Mouse (Mus musculus): ENCODE measurements at regions not wholly inside any gene's neighbourhood (a gene's known extent, or its start where the extent isn't known, plus 50 kb on each side); places are given as distances from the start of the nearest gene placed in this dataset.
"Not testable (repeated sequence)": the region's sequence is repeated elsewhere in the genome, so short reads cannot be mapped to it uniquely, and the experiment has no call there.

GRCm38 (mm10) chr4:8462414-8462813 is 223.6 kb upstream of the Car8 start:
- not testable (repeated sequence) for DNase-seq

- DNase-seq, result no peak
Measured at GRCm38 (mm10) chr4:8454346-8454745, 215.5 kb upstream of the Car8 start.

- peak; percentile 78 to 80 for DNase-seq
Measured at GRCm38 (mm10) chr4:8432393-8432792, 193.6 kb upstream of the Car8 start.

- no peak for DNase-seq
Measured at GRCm38 (mm10) chr4:8431032-8431332, 192.1 kb upstream of the Car8 start.

GRCm38 (mm10) chr4:8430269-8431031 is 191.6 kb upstream of the Car8 start:
- DNase-seq, result peak; percentile 42 to 47

GRCm38 (mm10) chr4:8429771-8430170 is 190.9 kb upstream of the Car8 start:
- DNase-seq, result peak; percentile 22 to 24

- DNase-seq, result no peak
Measured at GRCm38 (mm10) chr4:8428629-8429523, 190.0 kb upstream of the Car8 start.

- DNase-seq, result no peak
Measured at GRCm38 (mm10) chr4:8427812-8428211, 189.0 kb upstream of the Car8 start.

GRCm38 (mm10) chr4:8423392-8424045 is 184.7 kb upstream of the Car8 start:
- DNase-seq, result no peak

- DNase-seq, result no peak
Measured at GRCm38 (mm10) chr4:8421285-8421684, 182.4 kb upstream of the Car8 start.

GRCm38 (mm10) chr4:8418374-8419031 is 179.7 kb upstream of the Car8 start:
- DNase-seq, result no peak

GRCm38 (mm10) chr4:8417821-8418220 is 179.0 kb upstream of the Car8 start:
- no peak for DNase-seq

- no peak for DNase-seq
Measured at GRCm38 (mm10) chr4:8413307-8413706, 174.5 kb upstream of the Car8 start.

- DNase-seq, result no peak
Measured at GRCm38 (mm10) chr4:8400069-8400468, 161.2 kb upstream of the Car8 start.

- DNase-seq, result no peak
Measured at GRCm38 (mm10) chr4:8399430-8399829, 160.6 kb upstream of the Car8 start.

- peak; percentile 83 to 91 for DNase-seq
Measured at GRCm38 (mm10) chr4:8398969-8399368, 160.1 kb upstream of the Car8 start.

- no peak for DNase-seq
Measured at GRCm38 (mm10) chr4:8383162-8383561, 144.3 kb upstream of the Car8 start.

- peak in 1 of 2 experiments; percentile 2 for DNase-seq
Measured at GRCm38 (mm10) chr4:8382125-8382417, 143.2 kb upstream of the Car8 start.

GRCm38 (mm10) chr4:8381408-8382124 is 142.7 kb upstream of the Car8 start:
- DNase-seq, result peak in 1 of 2 experiments; percentile 34

GRCm38 (mm10) chr4:8380711-8381338 is 142.0 kb upstream of the Car8 start:
- DNase-seq, result peak; percentile 83 to 92

GRCm38 (mm10) chr4:8374737-8375489 is 136.1 kb upstream of the Car8 start:
- DNase-seq, result peak; percentile 25 to 42

All from cerebellum, postnatal 10 days (tissue).